Mouse (Mus musculus) neural tube, embryonic 10.5 days (tissue): ENCODE results near the gene Gm37419.

Experiments
- DNase-seq: peaks from one replicate; pipeline ENCODE4 v3.0.0-alpha.2; 2017; ENCODE audit warnings: low spot score; ENCODE audit errors: extremely low spot score

The Gm37419 gene

GRCm38 (mm10) chr16:23979446-23979845 lies 8.8 kb upstream of the Gm37419 start:
- DNase-seq, result no peak

- DNase-seq, result no peak
Measured at GRCm38 (mm10) chr16:23980201-23980870, 7.9 kb upstream of the Gm37419 start.

GRCm38 (mm10) chr16:23980991-23981720 lies 7.1 kb upstream of the Gm37419 start:
- DNase-seq, result peak; percentile 61

GRCm38 (mm10) chr16:23981925-23982851 lies 6.1 kb upstream of the Gm37419 start:
- peak; percentile 78 for DNase-seq

- DNase-seq, result peak; percentile 81
Measured at GRCm38 (mm10) chr16:23982891-23983588, 5.2 kb upstream of the Gm37419 start.

GRCm38 (mm10) chr16:23984183-23984582 lies 4.1 kb upstream of the Gm37419 start:
- DNase-seq, result peak; percentile 90

- DNase-seq, result peak; percentile 57
Measured at GRCm38 (mm10) chr16:23984760-23985466, 3.4 kb upstream of the Gm37419 start.

GRCm38 (mm10) chr16:23985467-23985861 lies 2.8 kb upstream of the Gm37419 start:
- no peak for DNase-seq

- no peak for DNase-seq
Measured at GRCm38 (mm10) chr16:23986176-23986575, 2.1 kb upstream of the Gm37419 start.

- peak; percentile 54 for DNase-seq
Measured at GRCm38 (mm10) chr16:23986871-23987270, 1.4 kb upstream of the Gm37419 start.

- DNase-seq, result peak; percentile 74
Measured at GRCm38 (mm10) chr16:23987341-23988156, 733 bp upstream of the Gm37419 start.

- no peak for DNase-seq
Measured at GRCm38 (mm10) chr16:23988157-23988465, 171 bp upstream of the Gm37419 start.

GRCm38 (mm10) chr16:23989209-23990160 lies 1.2 kb downstream of the Gm37419 start:
- DNase-seq, result no peak

GRCm38 (mm10) chr16:23990161-23990970 lies 2.1 kb downstream of the Gm37419 start:
- no peak for DNase-seq

GRCm38 (mm10) chr16:23991170-23991569 lies 2.9 kb downstream of the Gm37419 start:
- peak; percentile 83 for DNase-seq

- DNase-seq, result no peak
Measured at GRCm38 (mm10) chr16:23991846-23992580, 3.7 kb downstream of the Gm37419 start.
